Mouse (Mus musculus) cerebellum, postnatal 4 days (tissue): ENCODE data around the gene Xlr4c.
A peak's percentile ranks its signal among the peaks of the same experiment; 100 is the strongest.
"Not testable (repeated sequence)": the region's sequence is repeated elsewhere in the genome, so short reads cannot be mapped to it uniquely, and the experiment has no call there.

ENCODE experiments used
- DNase-seq, 2 experiments: peaks; one replicate each; pipeline ENCODE4 v3.0.0; 2022; ENCODE audit warnings: low spot score in 2 of 2, mixed read lengths in 1 of 2

Xlr4c gene

DNA sequence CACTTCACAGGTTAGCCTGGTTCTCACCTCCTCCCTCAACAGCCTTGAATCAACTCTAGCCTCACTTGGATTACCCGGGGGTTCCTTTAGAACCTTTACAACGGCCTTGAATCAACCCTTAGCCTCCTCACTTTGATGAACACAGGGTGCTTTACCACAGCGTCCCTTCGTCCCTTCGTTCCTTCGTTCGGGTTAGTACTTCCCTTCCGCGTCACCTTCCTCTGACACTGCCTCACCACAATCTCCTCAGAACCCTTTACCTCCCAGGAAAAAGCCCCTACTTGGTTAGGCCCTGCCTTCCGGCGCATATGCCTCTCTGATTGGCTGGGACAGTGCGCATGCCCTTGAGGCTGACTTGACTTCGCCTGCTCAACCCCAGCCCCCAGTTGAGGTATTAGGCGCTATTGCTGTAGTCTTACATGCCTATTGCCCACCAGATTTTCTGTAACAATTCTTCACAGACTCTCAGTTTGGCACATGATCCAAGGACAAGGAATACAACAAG, at the start of gene Xlr4c:
TSS of gene Xlr4c (minus strand) at position 310 of the 505 bp plus-strand sequence.
- not testable (repeated sequence) for DNase-seq

GRCm38 (mm10) chrX:73265270-73265669, 22.3 kb upstream of the Xlr4c start, which contains the start of gene Xlr3c:
TSS of gene Xlr3c (minus strand) at chrX:73265390.
- DNase-seq = not testable (repeated sequence)

- not testable (repeated sequence) for DNase-seq
Observed at GRCm38 (mm10) chrX:73262428-73262827, 19.5 kb upstream of the Xlr4c start.

DNA sequence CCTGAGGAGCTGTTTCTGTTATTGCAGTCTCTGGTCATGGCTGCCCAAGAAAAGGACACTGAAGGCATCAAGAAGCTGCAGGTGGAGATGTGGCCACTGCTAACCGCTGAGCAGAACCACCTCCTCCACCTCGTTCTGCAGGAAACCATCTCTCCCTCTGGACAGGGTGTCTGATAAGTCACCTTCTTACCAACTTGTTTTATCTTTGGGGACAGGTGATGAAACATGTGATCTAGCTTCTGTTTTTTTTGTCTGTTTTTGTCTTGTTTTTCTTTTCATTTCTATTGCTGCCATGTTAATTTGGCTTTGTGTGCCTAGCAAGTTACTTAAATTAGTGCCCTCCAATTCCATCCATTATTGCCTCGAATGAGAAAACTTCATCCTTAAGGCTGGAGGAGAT, 13.6 kb downstream of the Xlr4c start:
- no peak for DNase-seq

GRCm38 (mm10) chrX:73228606-73229214, 14.2 kb downstream of the Xlr4c start:
- peak; percentile 24 to 49 for DNase-seq

GRCm38 (mm10) chrX:73227914-73228605, 14.9 kb downstream of the Xlr4c start, which contains the start of gene F8a:
TSS of gene F8a (plus strand) at chrX:73228291.
- DNase-seq = peak; percentile 36 to 74

DNA sequence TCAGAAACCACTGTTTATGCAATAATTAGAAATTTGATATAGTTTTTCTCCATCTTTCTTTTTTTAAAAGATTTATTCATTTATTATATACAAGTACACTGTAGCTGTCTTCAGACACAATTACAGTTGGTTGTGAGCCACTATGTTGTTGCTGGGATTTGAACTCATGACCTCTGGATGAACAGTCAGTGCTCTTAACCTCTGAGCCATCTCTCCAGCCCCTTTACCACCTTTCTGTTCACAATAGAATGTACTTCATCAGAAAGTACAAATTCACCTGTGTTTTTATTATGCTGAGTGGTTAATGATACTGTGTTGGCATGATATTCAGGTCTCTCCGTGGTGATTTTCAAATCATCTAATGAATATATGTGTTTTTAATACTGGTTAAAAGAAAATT, 17.6 kb downstream of the Xlr4c start:
- DNase-seq = no peak

DNA sequence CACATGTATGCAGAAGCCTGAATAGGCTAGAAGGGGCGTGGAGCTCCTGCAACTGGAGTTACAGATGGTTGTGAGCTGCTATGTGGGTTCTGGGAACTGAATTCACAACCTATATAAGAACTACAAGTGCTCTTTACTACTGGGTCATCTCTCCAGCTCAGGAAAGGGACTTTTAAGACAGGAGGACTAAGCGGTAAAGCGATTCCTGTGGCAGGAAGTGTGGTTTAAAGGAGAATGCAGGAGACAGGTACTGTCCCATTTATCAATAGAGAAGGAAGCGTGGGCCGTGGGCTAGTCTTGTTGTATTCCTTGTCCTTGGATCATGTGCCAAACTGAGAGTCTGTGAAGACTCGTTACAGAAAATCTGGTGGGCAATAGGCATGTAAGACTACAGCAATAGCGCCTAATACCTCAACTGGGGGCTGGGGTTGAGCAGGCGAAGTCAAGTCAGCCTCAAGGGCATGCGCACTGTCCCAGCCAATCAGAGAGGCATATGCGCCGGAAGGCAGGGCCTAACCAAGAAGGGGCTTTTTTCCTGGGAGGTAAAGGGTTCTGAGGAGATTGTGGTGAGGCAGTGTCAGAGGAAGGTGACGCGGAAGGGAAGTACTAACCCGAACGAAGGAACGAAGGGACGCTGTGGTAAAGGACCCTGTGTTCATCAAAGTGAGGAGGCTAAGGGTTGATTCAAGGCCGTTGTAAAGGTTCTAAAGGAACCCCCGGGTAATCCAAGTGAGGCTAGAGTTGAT, 28.9 kb downstream of the Xlr4c start, which contains the start of gene Xlr4b:
TSS of gene Xlr4b (plus strand) at position 515 of the 746 bp plus-strand sequence.
- not testable (repeated sequence) for DNase-seq

DNA sequence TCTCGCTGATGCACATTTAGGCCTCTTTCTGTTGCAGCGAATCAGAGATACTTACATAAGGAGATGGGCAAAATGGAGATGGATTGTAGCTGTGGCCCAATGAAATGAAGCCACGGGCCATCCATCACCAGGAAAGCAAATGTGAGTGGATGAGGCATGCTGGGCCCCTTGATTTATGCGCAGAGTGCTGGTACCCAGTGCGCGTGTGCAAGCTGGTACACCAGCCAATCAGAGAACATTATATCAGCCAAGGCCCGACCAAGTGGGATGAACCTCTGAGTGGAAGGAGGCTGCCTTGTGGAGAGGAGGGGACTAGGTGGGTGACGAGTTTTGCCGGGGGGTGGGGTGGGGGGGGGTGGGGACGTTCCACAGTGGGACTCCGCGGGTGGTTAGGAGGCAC, 51.0 kb downstream of the Xlr4c start, which contains the start of gene Xlr3b:
TSS of gene Xlr3b (plus strand) at position 274 of the 400 bp plus-strand sequence.
- not testable (repeated sequence) for DNase-seq
